Mouse (Mus musculus): ENCODE data around the gene Gm15557. TPM values are rescaled to one million over a fixed set of nuclear protein-coding genes. Genes with fewer than 3 reads are reported as not detected.

Gm15557 gene
- total RNA-seq (2014; rRNA removed; ENCODE audit: low replicate concordance), result not detected in 2 replicates
- not detected in 2 replicates for polyA plus RNA-seq (2015; fragmentation: Nextera tagmentation; extraction: Ambion mirVana)

DNA sequence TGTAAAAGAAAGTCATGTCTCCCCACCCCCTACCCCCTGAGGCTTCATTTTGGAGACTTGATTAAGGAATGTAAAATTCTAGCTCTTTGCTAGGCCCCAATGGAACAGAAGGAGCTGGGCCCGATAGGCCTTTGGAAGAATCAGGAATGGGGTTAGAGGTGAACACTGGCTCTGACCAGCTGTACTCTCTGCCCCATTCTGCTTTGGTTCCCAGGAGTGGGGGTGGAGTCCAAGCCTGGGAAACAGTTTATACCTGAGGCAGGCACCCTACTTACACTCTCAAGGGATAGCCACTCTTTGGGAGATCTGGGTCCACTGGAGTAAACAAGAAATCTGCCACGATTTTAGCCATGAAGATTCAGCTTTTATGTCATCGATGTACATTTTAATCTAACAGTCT, at the start of gene Gm15557:
Gm15557 (plus strand) TSS at position 48 of the 400 bp plus-strand sequence.
- Histone ChIP-seq H3K27ac (ENCODE audit: low read depth) (no peak within 1 kb of the TSS), H3K4me1 (ENCODE audit: control insufficient read depth, insufficient read depth) (no peaks in the 10 kb centered on the region), H3K9ac (replicated peaks; ENCODE audit: low read depth, low read length) (no peak within 1 kb of the TSS), H3K9me3 (replicated peaks; ENCODE audit: control insufficient read depth, low read length) (no peaks in the 10 kb centered on the region), H3K27me3 (ENCODE audit: control insufficient read depth, insufficient read depth, low read length) (peaks cover 6% of the 10 kb centered on the region; the same call in 1 of the 2 replicates), H3K36me3 (replicated peaks; ENCODE audit: control insufficient read depth, insufficient read depth, low read length) (no peaks in the 10 kb centered on the region), H3K4me3 (ENCODE audit: low read depth, low read length) (no peak within 1 kb of the TSS), H3K4me2 (ENCODE audit: low read depth, low read length) (no peak within 1 kb of the TSS)
- TF ChIP-seq CTCF (IDR thresholded peaks at IDR 0.05; ENCODE audit: low read depth), result no peak
- no peak for TF ChIP-seq EP300 (IDR thresholded peaks at IDR 0.05; ENCODE audit: low read depth)
- no peak for ATAC-seq (ENCODE audit: insufficient read depth, low read depth)
- 87% methylated on average over 3 of the region's 3 CpGs for WGBS
- no peak for DNase-seq (ENCODE audit: low spot score)

DNA sequence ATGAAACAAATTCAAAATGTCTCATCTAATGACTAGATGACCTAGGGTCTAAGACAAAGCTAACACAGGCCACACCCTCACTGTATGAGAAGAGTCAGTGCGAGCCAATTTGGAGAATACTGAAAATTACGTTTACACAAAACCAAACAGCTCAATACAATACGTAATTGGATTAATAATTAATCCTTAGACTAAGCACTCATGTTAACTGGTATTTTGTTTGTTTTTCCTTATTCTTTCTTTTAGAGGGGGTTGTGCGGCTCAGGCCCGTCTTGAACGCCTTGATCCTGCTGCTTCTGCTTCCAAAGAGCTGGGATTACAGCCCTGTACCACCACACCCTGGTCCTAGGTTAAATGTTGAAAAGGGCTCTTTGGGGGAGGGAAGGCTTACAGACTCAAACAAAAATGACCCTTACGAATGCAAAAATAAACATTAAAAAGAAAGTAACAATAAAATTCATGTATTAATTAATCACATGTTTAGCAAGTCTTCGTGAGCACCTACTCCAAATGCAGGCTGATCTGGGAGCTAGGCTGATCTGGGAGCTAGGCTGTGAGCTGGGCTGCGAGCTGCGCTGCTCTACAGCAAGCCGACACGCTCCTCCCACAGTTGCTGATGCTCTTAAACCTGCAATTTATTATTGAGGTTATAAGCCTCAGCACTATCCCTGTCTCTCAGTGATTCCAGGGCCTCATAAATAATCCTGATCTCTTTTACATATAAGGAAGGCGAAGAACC, 46.1 kb upstream of the Gm15557 start:
- H3K4me1 ChIP-seq (ENCODE audit: control insufficient read depth, insufficient read depth), result no peaks in the 10 kb centered on the region
- no peaks in the 10 kb centered on the region for H3K9me3 ChIP-seq (replicated peaks; ENCODE audit: control insufficient read depth, low read length)
- TF ChIP-seq EP300 (IDR thresholded peaks at IDR 0.05; ENCODE audit: low read depth) (no peak), CTCF (IDR thresholded peaks at IDR 0.05; ENCODE audit: low read depth) (no peak)
- H3K27me3 ChIP-seq (ENCODE audit: control insufficient read depth, insufficient read depth, low read length), result no peaks in the 10 kb centered on the region
- no peak for ATAC-seq (ENCODE audit: insufficient read depth, low read depth)
- WGBS, result 94% methylated on average over 13 of the region's 13 CpGs
- no peak overlapping the region for H3K27ac ChIP-seq (ENCODE audit: low read depth)
- no peak for DNase-seq (ENCODE audit: low spot score)
- no peak overlapping the region for H3K4me3 ChIP-seq (ENCODE audit: low read depth, low read length)
- no peak overlapping the region for H3K4me2 ChIP-seq (ENCODE audit: low read depth, low read length)
- peaks cover 73% of the 10 kb centered on the region for H3K36me3 ChIP-seq (replicated peaks; ENCODE audit: control insufficient read depth, insufficient read depth, low read length)
- no peak overlapping the region for H3K9ac ChIP-seq (replicated peaks; ENCODE audit: low read depth, low read length)

DNA sequence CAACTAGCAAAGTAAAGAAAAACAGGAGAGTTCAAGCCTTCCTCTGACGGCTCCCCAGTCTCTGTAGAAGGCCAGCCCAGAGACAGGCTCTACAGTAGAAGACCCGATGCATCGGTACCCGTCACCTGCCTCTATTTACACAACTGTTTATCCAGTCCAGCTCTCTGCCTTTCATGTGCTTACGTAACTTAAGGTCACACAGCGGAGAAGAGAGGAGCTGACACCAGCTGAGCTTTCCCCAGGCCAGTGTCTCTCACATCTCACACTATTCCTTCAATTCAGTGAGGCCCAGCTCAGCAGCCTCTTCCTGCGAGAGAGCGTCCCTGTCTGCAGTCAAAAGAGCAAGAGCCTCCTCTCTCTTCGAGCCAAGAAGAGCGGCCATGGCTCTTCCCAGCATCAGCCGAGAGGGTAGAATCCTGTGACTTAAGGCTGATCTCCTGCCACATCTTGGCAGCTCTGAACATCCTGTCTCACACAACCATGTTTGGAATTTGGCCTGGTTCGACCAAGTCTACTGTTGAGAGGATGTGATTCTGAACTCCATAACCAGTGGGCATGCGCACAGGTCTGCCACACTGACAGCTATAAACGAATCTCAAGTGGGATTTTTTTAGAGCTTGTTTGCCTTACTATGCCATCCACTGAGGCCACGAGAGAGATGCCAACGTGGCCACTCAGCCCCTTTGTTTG, 45.3 kb upstream of the Gm15557 start:
- no peaks in the 10 kb centered on the region for H3K27me3 ChIP-seq (ENCODE audit: control insufficient read depth, insufficient read depth, low read length)
- no peak overlapping the region for H3K27ac ChIP-seq (ENCODE audit: low read depth)
- DNase-seq (ENCODE audit: low spot score) (no peak), ATAC-seq (ENCODE audit: insufficient read depth, low read depth) (no peak)
- no peaks in the 10 kb centered on the region for H3K9me3 ChIP-seq (replicated peaks; ENCODE audit: control insufficient read depth, low read length)
- no peak overlapping the region for H3K4me3 ChIP-seq (ENCODE audit: low read depth, low read length)
- no peaks in the 10 kb centered on the region for H3K4me1 ChIP-seq (ENCODE audit: control insufficient read depth, insufficient read depth)
- H3K4me2 ChIP-seq (ENCODE audit: low read depth, low read length), result no peak overlapping the region
- WGBS, result 85% methylated on average over 16 of the region's 16 CpGs
- H3K36me3 ChIP-seq (replicated peaks; ENCODE audit: control insufficient read depth, insufficient read depth, low read length), result peaks cover 78% of the 10 kb centered on the region
- TF ChIP-seq EP300 (IDR thresholded peaks at IDR 0.05; ENCODE audit: low read depth) (no peak), CTCF (IDR thresholded peaks at IDR 0.05; ENCODE audit: low read depth) (no peak)
- H3K9ac ChIP-seq (replicated peaks; ENCODE audit: low read depth, low read length), result no peak overlapping the region

DNA sequence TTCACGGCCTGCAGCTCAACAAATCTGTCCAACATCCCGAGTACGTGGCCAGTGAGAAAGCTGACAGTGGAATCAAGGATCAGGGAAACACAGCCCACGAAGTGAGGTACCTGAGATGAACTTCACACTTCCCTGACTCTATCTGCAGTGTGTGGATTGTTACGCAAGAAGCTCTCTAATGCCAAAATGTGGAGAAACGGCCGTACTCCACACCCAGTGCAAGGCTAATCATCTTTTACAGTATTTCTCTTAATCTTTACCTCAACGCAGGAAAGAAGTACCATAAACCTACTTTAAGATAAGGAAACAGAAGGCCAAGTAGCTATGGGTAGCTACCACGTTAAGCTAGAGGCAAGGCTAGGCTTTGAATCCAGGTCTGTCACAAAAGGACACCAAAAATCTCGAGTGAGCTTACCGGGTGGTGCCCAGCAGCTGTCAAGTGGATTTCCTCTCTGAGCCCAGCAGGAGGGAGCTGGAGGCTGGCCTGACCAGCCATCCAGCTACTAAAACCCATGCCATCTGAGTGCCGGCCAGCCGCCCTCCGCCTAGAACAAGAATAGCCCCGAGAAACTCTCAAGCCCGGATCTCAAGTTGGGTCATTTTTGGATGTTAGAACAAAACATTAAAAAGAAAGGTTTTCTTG, 37.4 kb upstream of the Gm15557 start:
- WGBS, result 77% methylated on average over 16 of the region's 16 CpGs
- TF ChIP-seq EP300 (IDR thresholded peaks at IDR 0.05; ENCODE audit: low read depth), result no peak
- no peak for TF ChIP-seq CTCF (IDR thresholded peaks at IDR 0.05; ENCODE audit: low read depth)
- H3K27me3 ChIP-seq (ENCODE audit: control insufficient read depth, insufficient read depth, low read length), result no peaks in the 10 kb centered on the region
- H3K4me1 ChIP-seq (ENCODE audit: control insufficient read depth, insufficient read depth), result no peaks in the 10 kb centered on the region
- no peak overlapping the region for H3K4me3 ChIP-seq (ENCODE audit: low read depth, low read length)
- no peak overlapping the region for H3K27ac ChIP-seq (ENCODE audit: low read depth)
- no peak overlapping the region for H3K4me2 ChIP-seq (ENCODE audit: low read depth, low read length)
- DNase-seq (ENCODE audit: low spot score) (no peak), ATAC-seq (ENCODE audit: insufficient read depth, low read depth) (no peak)
- no peak overlapping the region for H3K9ac ChIP-seq (replicated peaks; ENCODE audit: low read depth, low read length)
- H3K36me3 ChIP-seq (replicated peaks; ENCODE audit: control insufficient read depth, insufficient read depth, low read length), result peaks cover 65% of the 10 kb centered on the region
- no peaks in the 10 kb centered on the region for H3K9me3 ChIP-seq (replicated peaks; ENCODE audit: control insufficient read depth, low read length)

DNA sequence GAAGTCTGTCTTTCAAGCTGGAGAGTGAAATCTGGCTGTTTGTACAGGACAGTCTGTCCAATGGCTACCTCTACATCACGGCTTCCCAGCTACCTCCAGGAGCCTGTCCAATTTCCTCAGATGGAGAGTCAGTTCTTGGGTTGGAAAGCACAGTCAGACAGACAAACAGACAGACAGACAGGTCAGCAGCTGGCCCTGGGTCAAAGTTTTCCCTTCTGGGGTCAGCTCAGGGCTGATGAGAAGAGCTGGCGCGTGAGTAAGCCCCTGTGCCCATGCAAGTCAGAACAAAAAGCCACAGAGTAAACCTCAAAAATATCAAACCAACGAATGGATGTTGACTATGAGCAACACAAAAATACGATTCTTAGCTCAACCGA, 36.9 kb upstream of the Gm15557 start:
- H3K4me1 ChIP-seq (ENCODE audit: control insufficient read depth, insufficient read depth), result no peaks in the 10 kb centered on the region
- no peak for TF ChIP-seq EP300 (IDR thresholded peaks at IDR 0.05; ENCODE audit: low read depth)
- no peak for TF ChIP-seq CTCF (IDR thresholded peaks at IDR 0.05; ENCODE audit: low read depth)
- no peak overlapping the region for H3K4me2 ChIP-seq (ENCODE audit: low read depth, low read length)
- H3K9me3 ChIP-seq (replicated peaks; ENCODE audit: control insufficient read depth, low read length), result no peaks in the 10 kb centered on the region
- no peak for DNase-seq (ENCODE audit: low spot score)
- no peaks in the 10 kb centered on the region for H3K27me3 ChIP-seq (ENCODE audit: control insufficient read depth, insufficient read depth, low read length)
- H3K36me3 ChIP-seq (replicated peaks; ENCODE audit: control insufficient read depth, insufficient read depth, low read length), result peaks cover 62% of the 10 kb centered on the region
- 93% methylated on average over 6 of the region's 6 CpGs for WGBS
- no peak overlapping the region for H3K9ac ChIP-seq (replicated peaks; ENCODE audit: low read depth, low read length)
- no peak for ATAC-seq (ENCODE audit: insufficient read depth, low read depth)
- H3K27ac ChIP-seq (ENCODE audit: low read depth), result no peak overlapping the region
- H3K4me3 ChIP-seq (ENCODE audit: low read depth, low read length), result no peak overlapping the region

All from heart, postnatal 0 days (tissue).